Mouse (Mus musculus) mouse embryonic stem cell (cell line): Measurements from ENCODE around the gene Zfand2a.

Experiments
- in situ Hi-C, 2 experiments: fragments of 300-500 bp; cut with MboI; formaldehyde crosslinking; loops; 1 replicate in 1 of 2; 3 replicates in 1 of 2; pipeline ENCODE4 v1.14.3; 2019 to 2020; ENCODE audit warnings: low sequenced_read_pairs in 2 of 2, low pct_unique_long_range_greater_than_20kb in 1 of 2, mixed read lengths in 1 of 2; ENCODE audit not compliant: unreplicated experiment in 1 of 2

Gene Zfand2a

DNA sequence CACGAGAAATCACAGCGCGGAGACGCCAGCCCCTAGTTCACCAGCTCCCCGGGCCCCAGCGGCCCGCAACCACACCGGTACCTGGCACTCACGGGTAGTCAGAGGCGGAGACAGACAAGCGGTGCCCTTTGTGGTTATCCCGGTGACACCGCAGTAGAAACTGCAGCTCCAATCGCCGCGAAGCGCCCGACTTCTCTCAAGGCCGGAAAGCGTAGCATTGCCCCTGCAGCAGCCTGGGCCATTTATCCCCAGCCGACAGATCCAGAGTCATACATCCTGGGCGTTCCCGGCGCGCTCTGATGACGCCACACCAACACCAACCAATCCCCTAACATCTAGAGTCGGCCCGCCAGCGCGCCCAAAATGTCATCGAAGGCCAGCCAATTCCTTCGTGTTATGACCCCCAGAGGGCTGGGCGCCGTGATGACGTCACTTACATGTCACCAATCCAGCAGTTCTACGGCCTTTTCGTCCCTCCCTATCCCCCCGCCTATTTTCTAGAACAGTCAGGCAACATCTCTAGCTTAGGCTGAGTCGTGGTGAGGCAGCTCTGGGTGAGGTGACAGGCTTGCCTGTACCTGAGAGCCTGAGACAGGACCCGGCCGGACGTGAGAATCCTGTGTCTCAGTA is at the start of gene Zfand2a:
Zfand2a (minus strand) TSS at position 365 of the 630 bp plus-strand sequence.
- in situ Hi-C loops, result no loop called here

DNA sequence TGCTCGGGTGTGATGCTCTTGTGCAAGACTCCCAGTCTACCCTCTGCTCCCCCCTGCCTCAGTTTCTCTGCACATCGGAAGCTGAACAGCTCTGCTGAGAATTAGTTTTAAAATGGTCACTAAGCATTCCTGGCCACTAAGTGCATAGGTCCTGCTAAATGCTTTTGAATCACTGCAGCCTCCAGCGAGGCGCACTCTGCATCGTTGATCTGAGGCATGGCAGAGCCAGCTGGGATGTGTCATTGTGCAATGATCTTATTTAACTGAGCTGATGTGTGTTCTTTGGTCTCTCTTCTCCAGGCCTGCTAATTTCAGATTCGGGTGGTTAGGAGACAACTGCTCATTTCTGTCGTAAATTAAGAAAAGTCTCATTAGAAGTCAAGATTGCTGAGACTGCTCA is 44.5 kb upstream of the Zfand2a start:
- in situ Hi-C loops, result no loop called here

DNA sequence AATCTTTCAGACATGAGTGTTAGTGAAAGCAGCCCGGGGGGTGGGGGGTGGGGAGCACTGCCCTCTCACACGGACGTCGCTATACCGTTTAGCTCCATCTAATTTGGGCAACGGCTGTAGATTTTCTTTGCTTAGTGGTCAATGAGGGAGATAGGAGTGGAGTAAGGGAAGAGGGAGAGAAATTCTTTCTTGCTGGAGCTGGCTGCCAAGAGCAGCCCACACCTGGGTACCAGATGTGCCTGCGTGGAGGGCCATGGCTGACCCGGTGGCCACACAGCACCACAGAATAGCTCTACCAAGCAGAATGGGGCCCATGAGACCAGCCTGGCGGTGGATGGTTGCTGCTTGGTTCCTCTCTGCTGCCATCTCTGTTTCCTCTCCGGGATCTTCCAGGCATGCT is 37.6 kb upstream of the Zfand2a start:
- in situ Hi-C loops, result no loop called here

DNA sequence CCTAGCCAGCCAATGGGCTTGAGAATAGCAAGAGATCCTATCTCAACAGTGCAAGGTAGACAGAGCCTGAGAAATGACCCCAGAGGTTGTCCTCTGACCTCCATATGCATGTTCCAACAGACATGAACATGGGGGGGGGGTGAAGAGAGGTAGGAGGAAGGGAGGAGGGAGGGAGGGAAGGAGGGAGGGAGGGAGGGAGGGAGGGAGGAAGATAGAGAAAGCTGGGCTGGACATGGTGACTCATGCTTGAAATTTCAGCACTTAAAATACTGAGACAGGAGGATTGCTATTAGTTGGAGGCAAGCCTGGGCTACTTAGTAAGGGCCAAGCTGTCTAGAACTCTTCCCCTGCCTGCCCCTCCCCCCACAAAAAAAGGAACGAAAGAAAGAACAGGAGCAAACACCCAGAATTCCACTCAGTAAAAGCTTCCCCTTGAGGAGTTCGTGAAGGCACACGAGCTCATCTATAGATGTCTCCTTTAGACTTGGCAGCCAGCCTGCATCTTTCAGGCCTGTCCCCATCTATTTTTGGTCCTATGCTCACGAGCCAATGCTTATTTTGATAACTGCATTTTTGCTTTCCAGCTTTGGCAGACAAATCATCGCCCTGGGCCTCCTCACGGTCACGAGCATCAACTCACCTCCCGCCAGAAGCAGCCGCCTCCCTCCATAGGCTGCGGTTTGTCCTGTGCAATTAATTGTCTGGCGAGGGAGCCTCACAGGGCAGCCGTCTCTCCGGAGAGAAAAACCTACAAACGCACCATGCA is 35.9 kb upstream of the Zfand2a start:
- in situ Hi-C loops, result no loop called here

DNA sequence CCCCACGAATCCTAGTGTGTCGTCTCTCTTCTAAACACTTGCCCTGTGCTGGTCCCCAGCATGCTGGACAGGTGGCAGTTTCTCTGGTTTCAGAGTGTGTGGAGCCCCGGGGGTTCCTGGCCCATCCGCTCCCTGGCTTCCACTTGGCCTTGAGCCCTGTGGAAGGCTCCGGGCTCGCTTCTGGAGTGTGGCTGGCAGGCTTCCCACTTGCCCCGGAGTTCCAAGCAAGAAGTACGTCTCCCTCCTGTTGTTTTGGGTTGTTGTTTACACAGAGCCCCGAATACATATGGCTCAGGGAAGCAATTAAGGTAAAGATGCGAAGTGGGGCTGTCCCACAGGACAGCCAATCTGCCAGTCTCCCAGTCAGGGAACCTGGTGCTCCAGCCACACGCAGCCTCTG is 31.9 kb upstream of the Zfand2a start:
- in situ Hi-C loops, result no loop called here

DNA sequence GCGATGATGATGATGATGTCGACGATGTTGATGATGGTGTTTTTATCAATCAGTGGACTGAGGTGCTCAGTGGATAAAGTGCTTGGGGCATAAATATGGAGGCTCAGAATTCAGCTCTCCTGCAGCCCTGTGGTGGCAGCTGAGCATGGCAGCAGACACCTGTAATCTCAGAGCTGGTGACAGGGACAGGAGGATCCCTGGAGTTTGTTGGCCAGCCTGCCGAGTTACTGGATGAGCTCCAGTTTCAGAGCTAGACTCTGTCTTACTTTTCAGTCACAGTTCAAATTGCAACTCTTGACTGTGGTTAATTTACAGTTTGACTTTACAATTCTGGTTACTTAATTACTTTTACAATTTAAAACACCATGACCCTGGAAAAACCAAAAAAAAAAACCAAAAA is 27.9 kb upstream of the Zfand2a start:
- in situ Hi-C loops, result no loop called here

DNA sequence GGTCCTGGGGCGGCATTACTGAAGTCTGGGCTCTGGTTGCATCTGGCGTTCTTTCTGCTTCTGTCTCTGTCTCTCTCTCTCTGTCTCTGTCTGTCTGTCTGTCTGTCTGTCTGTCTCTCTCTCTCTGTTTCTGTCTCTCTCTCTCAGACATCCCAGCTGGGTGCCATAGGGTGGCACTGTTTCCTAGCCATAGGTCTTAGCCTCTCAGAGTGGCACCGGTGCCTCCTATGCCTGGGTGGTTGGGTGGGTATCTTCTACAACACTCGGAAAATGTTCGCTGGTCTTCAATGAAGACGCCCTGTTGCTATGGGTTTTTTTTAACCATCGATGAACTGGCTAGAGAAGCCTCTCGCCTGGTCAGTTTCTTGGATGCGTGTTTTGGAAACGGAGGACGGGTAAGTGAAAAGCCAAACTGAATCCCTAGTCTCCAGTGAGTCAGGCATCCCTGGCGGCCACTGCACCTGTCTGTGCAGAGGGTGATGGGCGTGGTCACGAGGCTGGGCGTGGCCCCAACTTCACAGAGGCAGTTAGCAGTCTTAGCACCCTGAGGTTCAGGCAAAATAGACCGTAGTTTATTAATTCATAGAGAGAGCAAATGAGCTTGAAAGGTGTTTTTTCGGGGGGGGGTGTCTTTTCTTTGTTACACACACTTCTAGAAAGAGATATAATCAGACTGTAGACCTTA is 26.5 kb upstream of the Zfand2a start:
- in situ Hi-C loops, result no loop called here

DNA sequence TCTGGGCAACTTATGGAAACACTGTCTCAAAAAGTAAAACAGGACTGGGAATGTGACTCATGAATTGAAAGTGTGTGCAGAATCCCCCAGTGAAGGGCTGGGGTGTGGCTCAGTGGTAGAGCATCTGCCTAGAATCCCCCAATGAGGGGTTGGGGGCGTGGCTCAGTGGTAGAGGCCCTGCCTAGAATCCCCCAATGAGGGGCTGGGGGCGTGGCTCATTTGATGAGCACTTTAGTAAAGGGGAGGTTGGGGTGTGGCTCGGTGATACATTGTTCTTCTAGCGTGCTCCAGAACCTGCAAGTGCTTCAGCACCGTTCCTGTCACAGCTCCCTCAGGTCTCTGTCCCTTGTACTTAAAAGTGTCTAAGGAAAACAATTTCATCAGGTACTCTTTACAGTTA is 21.9 kb upstream of the Zfand2a start:
- in situ Hi-C loops, result no loop called here

DNA sequence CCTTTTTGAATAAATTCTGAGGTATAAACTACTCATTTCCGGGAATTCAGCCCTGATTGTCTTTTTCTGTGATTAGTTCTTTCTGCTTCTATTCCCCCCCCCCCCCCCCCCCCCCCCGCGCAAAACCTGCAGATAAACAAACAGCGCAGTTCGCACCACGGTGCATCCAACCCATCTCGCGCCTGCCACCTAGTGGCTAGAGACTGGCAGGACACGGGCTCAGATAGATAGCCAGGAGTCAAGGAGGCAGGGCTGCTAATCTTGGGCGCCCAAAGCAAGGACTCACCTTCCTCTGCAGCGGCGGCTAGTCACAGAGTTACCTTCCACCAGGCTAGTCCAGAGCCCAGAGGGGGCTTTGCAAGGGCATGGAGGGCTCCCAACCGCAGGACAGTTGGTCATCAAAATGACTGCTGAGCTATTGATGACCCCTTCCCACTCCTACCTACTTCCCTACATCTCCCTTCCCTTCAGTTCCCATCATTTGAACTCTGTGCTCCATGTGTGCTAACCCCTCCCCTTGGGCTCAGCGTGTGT is 20.8 kb upstream of the Zfand2a start:
- in situ Hi-C loops, result no loop called here

DNA sequence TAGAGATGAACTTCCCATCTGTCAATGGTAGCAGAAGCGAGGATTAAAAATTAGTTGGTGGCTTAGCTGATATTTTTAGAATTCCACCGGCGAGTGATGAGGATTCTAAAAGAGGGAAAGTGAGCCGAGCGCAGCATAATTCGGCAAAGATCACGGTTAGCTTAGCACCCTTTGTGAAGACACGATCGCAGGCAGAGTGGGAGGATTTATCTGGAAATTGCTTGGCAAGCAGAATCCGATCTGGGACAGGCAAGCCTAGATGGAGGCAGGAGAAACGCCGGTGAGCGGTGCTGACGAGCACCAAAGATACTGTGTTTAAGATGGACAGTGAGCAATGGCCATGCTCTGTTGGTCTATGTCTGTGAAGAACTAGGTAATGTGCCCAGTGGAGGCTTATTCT is 17.9 kb upstream of the Zfand2a start:
- in situ Hi-C loops, result no loop called here

DNA sequence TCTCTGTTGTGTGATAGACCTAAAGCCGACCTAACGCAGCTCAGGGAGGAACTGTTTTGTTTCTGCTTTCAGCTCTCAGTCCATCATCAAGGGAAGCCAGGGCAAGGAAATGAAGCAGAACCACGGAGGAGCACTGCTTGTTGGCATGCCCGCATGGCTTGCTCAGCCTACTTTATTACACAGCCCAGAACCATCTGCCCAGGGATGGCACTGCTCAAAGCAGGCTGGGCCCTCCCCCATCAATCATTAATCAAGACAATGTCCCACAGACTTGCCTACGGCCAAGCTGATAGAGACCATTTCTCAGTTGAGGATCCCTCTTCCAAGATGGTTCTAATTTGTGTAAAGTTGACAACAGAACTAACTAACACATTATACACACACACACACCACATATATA is 14.4 kb upstream of the Zfand2a start:
- in situ Hi-C loops, result no loop called here

DNA sequence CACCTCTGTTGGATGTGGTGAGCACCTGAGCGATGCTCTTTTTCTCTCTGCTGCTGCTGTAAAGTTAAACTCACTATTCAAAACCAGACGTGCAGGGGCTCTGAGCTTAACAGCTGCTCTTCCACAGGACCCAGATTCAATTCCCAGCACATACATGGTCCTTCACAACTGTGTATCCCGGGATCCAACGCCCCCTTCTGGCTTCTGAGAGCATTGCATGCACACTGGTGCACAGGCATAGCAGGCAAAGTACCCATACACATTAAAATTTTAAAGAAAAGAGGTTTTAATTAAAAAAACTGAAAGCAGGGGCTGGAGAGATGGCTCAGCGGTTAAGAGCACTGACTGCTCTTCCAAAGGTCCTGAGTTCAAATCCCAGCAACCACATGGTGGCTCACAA is 12.6 kb upstream of the Zfand2a start:
- in situ Hi-C loops, result no loop called here

DNA sequence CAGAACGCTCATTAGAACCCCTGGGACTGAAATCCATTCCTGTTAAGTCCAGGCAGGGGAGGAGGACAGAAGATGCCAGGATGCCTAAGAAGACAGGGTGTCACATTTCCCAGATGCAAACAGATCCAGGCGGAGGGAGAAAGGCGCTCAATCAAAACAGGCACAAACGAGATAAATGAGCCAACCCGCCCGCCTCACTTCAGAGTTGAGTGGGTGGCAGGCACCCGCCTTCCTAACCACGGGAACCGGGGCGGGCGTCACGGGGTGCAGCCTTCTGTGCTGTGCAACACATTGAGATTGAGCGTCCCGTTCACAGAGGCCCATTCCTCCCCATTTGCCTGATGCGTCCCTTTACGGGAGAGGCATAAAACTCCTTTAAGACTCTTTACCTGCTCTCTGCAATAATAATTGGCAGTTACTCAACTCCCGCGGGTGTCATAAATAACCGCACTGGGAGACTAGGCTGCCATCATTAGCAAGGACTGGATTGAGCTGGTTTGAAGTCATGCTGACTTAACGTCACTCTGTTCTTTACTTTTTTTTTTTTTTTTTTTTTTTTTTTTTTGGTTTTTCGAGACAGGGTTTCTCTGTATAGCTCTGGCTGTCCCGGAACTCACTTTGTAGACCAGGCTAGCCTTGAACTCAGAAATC is 10.8 kb upstream of the Zfand2a start:
- in situ Hi-C loops, result no loop called here

DNA sequence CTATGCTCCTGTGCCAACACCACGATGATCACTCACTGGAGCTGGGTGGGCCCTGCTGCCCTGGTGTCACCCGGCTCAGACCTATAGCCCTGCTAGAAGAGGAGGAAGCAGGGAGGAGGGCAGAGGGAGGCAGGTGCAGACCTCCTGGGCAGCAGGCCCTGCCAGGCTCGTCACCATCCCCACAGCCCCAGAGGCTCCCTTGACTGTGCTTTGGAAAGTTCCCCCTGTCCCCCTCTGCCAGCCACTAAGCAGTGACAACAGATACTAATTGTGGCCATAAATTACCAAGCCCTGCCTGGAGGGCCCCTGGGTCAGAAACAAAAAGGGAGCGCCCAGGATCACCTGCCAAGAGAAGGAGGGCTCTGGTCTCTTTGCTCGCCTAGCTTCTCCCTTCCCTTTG is 9.3 kb upstream of the Zfand2a start:
- in situ Hi-C loops, result no loop called here

DNA sequence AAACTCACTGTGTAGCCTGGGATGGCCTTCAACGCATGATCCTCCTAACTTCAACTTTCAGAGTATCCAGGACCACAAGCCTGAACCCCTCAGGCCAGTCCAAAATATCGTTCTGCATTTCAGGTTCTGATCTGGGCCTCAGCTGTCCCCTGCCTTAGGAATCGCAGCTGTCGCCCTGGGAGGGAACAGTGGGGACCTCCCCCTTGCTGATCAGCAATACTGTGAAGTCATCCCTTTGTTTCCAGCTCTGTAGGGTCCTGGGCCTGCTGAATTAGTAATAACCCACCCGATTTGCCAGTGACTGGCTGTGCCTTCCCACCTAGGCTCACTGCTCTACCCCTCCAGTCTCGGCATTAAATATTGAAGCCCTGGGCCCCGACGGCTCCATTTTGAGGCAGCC is 7.0 kb upstream of the Zfand2a start:
- in situ Hi-C loops, result no loop called here

DNA sequence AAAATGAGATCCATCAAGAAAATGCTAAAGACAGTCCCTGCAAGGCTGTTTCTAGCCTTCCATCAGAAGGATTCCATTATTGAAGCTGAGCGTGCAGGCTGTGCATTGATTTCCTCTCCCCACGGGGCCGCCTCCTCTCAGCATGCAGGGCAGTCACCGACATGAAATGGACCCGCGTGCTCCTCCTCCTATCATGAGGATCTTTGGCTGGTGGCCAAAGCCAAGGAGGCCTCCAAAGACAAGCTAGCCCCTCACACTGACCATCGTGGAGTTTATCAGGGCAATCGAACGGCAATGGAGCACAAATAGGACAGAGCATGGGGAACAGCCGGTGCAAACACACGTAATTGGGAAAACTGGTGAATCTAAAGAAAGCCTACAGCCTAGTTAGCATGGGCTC is 5.8 kb upstream of the Zfand2a start:
- in situ Hi-C loops, result no loop called here

DNA sequence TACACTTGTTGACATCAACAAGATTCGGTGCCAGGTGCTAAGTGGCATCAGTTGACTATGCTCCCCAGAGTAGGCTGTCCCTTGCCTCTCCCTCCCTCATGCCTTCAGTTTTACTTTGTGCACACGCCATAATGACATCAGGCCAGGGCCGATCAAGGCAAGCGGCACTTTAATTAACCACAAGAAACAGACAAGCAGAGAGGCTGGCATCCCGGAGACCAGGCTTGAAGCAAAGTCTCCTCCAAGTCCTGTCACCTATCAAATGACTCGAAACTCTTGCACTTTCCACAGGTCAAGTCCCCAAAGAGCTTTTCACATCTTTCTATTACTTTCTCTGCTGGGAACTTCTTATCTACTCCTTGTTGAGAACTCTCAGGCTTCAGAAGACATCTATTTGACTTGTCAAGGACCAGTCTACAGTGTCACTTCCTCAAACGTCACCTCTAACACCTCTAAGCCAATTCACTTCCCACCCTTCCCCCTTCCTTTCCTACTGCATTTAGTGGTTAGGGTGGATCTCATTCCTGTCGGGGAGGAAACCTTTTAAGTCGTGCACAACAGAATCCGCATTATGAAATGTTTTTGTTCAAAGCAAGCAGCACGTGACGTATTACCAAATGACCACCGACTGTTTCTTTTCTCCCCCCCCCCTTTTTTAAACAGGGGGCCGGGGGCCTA is 1.0 kb downstream of the Zfand2a start:
- in situ Hi-C loops, result no loop called here

DNA sequence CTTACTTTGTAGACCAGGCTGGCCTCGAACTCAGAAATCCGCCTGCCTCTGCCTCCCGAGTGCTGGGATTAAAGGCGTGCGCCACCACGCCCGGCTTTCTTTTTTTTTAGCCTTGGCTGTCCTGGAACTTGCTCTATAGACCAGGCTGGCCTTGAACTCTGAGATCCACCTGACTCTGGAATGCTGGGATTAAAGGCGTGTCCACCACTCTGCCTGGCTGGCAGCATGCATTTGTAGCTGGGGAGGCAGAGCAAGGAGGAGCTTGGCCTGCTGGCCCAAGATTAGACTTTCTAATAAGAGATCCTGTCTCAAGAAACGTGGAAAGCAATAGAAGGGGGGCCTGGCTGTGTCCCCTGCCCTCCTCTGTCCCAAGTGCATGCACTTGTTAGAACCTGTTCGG is 3.9 kb downstream of the Zfand2a start:
- in situ Hi-C loops, result no loop called here

DNA sequence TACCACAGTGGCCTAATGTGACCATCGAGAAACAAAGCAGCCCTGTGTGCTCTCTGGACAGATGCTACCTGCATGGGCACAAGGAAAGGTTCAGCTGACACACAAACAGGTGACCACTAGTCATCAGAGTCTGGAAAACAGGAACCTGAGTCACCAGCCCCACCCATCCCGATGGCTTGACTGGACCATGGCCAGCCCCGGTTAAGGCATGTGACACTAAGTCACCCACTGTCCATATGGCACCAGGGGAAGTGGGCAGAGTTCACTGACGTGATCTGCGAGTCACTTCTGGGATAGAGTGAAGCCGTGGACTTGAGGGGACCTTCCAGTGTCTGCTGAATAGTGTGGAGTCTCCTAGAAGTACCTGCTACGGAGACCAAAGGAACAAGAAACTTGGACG is 5.3 kb downstream of the Zfand2a start:
- in situ Hi-C loops, result no loop called here
